ENCODE assay signal across 9 mouse cellular contexts in genomic region chr10:81025639-81026275, GRCm38 (mm10). TPM values are rescaled to one million over a fixed set of nuclear protein-coding genes. Genes with fewer than 3 reads are reported as not detected.
DNase-seq lines count a peak whose midpoint lies in the region; ATAC-seq and TF ChIP-seq lines count a peak whose summit lies in the region.
"Had no signal": no experiment of that assay in that cellular context is flagged by ENCODE, and none has a peak within 500 bp of the region (broad histone marks: within the 10 kb centered on the region; RNA-seq: fewer than 3 reads in every experiment).

TSS of gene Diras1 (minus strand) at chr10:81025662.

- peak within 1 kb of the TSS; percentile 92 for H3K27ac ChIP-seq in left cerebral cortex, adult 2 months
- no peak within 1 kb of the TSS for H3K27ac ChIP-seq in forebrain, embryonic 13.5 days
- H3K27ac ChIP-seq in neural tube, embryonic 13.5 days (replicated peaks): no peak within 1 kb of the TSS

- WGBS in forebrain, embryonic 13.5 days: 46% methylated on average over 12 of the region's 12 CpGs
- 48% methylated on average over 12 of the region's 12 CpGs for WGBS in neural tube, embryonic 13.5 days

- H3K9ac ChIP-seq in forebrain, embryonic 13.5 days: peak within 1 kb of the TSS; percentile 75
- H3K9ac ChIP-seq in neural tube, embryonic 13.5 days: peak within 1 kb of the TSS; percentile 85

- no peak; the same call in none of the 2 replicates for TF ChIP-seq CTCF in left cerebral cortex, adult 2 months (IDR thresholded peaks at IDR 0.05)

- peaks cover 43% of the 10 kb centered on the region for H3K27me3 ChIP-seq in forebrain, embryonic 13.5 days
- H3K27me3 ChIP-seq in neural tube, embryonic 13.5 days: peaks cover 41% of the 10 kb centered on the region

- peak within 1 kb of the TSS; percentile 75 for H3K4me2 ChIP-seq in forebrain, embryonic 13.5 days
- peak within 1 kb of the TSS; percentile 71 for H3K4me2 ChIP-seq in neural tube, embryonic 13.5 days

- H3K4me1 ChIP-seq in forebrain, embryonic 13.5 days: peaks cover 14% of the 10 kb centered on the region
- peaks cover 38% of the 10 kb centered on the region for H3K4me1 ChIP-seq in neural tube, embryonic 13.5 days (replicated peaks)

- intact Hi-C loops in left cerebral cortex, adult 2 months (cut with DNase I): no loop called here

- H3K4me3 ChIP-seq in left cerebral cortex, adult 2 months: peak within 1 kb of the TSS; percentile 57
- peak within 1 kb of the TSS; percentile 49 for H3K4me3 ChIP-seq in forebrain, embryonic 13.5 days
- H3K4me3 ChIP-seq in neural tube, embryonic 13.5 days: peak within 1 kb of the TSS; percentile 53

- no peak; the same call in 1 of the 2 replicates for ATAC-seq in forebrain, embryonic 13.5 days
- ATAC-seq in neural tube, embryonic 13.5 days (ENCODE audit: low read depth): no peak

- no peak for DNase-seq in left cerebral cortex, adult 2 months (ENCODE audit: extremely low spot score in 1 of 2, low spot score in 2 of 2)
- no peak for DNase-seq in left cerebral cortex, adult 11 months (ENCODE audit: low spot score)
- DNase-seq in layer of hippocampus, postnatal 36 days: no peak
- no peak for DNase-seq in thymus, postnatal 14 days
- no peak for DNase-seq in adrenal gland, adult 8-10 months
- DNase-seq in spleen, postnatal 10 days (ENCODE audit: low spot score in 2 of 2): no peak
- DNase-seq: right cerebral cortex, postnatal 14 days had no signal

- peaks cover 13% of the 10 kb centered on the region for H3K36me3 ChIP-seq in forebrain, embryonic 13.5 days (ENCODE audit: poor library complexity, severe bottlenecking)
- H3K36me3 ChIP-seq in neural tube, embryonic 13.5 days: peaks cover 12% of the 10 kb centered on the region

- H3K9me3 ChIP-seq in forebrain, embryonic 13.5 days (replicated peaks): no peaks in the 10 kb centered on the region
- H3K9me3 ChIP-seq in neural tube, embryonic 13.5 days: no peaks in the 10 kb centered on the region

RNA-seq across cellular contexts. Expression of gene Diras1, which starts in this region (rescaled TPM):
- 100 to 1,000 TPM; 100 to 116 TPM for total RNA-seq in left cerebral cortex, adult 2 months (2021)
- 13.4 and 15.0 TPM in 2 replicates for polyA plus RNA-seq in forebrain, embryonic 13.5 days (2015; fragmentation: Nextera tagmentation; extraction: Ambion mirVana)
- 10 to 100 TPM; 96.5 to 98.1 TPM for total RNA-seq in layer of hippocampus, postnatal 36 days (2021)
- 38.1 and 38.7 TPM in 2 replicates for polyA plus RNA-seq in neural tube, embryonic 13.5 days (2015; fragmentation: Nextera tagmentation; extraction: Ambion mirVana)
- 1 to 10 TPM; 3.6 to 6.5 (median 4.4) TPM for total RNA-seq in adrenal gland, adult 8-10 months (2022)

Comparison
In these comparisons a context has a peak if more than half of its experiments do, and no peak if none do; other contexts are left out.
1. RNA of gene Diras1 (total RNA-seq): 100 to 116 TPM in left cerebral cortex, adult 2 months and 96.5 to 98.1 TPM in layer of hippocampus, postnatal 36 days; 3.6 to 6.5 TPM in adrenal gland, adult 8-10 months; every median in the first group is over 10 times any median in the second.
2. Peak in every context shown above with its lines, with median percentiles within 50 percentile points of each other: H3K4me3 ChIP-seq.